Mouse (Mus musculus) cortical plate, adult 2 months (tissue): ENCODE data around the gene Apold1.

Source experiments
- CTCF ChIP-seq: fragments of 200-500 bp; IDR thresholded peaks from 2 replicates; pipeline ENCODE4 v1.5.1; 2011; ENCODE audit warnings: mild to moderate bottlenecking, control low read depth, low read length; ENCODE audit not compliant: insufficient read depth; ENCODE audit errors: extremely low read depth
- POLR2A ChIP-seq: fragments of 200-500 bp; IDR thresholded peaks from 2 replicates; pipeline ENCODE4 v1.6.1; 2011; ENCODE audit warnings: mild to moderate bottlenecking, low read length, control low read depth; ENCODE audit not compliant: insufficient read depth; ENCODE audit errors: extremely low read depth

GRCm38 (mm10) chr6:135017211-135017610 lies 35.7 kb downstream of the Apold1 start:
- no peak for TF ChIP-seq CTCF
- no peak for TF ChIP-seq POLR2A
